Mouse (Mus musculus) limb, embryonic 11.5 days (tissue): ENCODE measurements around the gene Krt7. TPM values are rescaled to one million over a fixed set of nuclear protein-coding genes. Genes with fewer than 3 reads are reported as not detected.
A peak's percentile ranks its signal among the peaks of the same experiment; 100 is the strongest.

ENCODE experiments used
- ATAC-seq: fragments of 200-750 bp; cut with Nextera tagmentation; 2 replicates; pipeline ENCODE4 v1.8.0; 2017; ENCODE audit warnings: low read depth; ENCODE audit not compliant: insufficient number of reproducible peaks, low FRiP score, low TSS enrichment
- DNase-seq: peaks from one replicate; pipeline ENCODE4 v3.0.0-alpha.2; 2015; ENCODE audit warnings: low spot score
- H3K27ac ChIP-seq: fragments of 300-500 bp; sonication (generic); replicated peaks from 2 replicates; pipeline ENCODE4 v1.5.1; 2014; ENCODE audit warnings: low read depth, mild to moderate bottlenecking, low read length
- H3K27me3 ChIP-seq: fragments of 300-500 bp; sonication (generic); 2 replicates; pipeline ENCODE4 v1.6.1; 2014; ENCODE audit warnings: mild to moderate bottlenecking, low read length, mixed read lengths; ENCODE audit not compliant: control insufficient read depth, insufficient read depth
- H3K36me3 ChIP-seq: fragments of 300-500 bp; sonication (generic); 2 replicates; pipeline ENCODE4 v1.6.1; 2014; ENCODE audit warnings: mild to moderate bottlenecking, low read length, moderate library complexity, mixed read lengths; ENCODE audit not compliant: control insufficient read depth, insufficient read depth
- H3K4me1 ChIP-seq: fragments of 300-500 bp; sonication (generic); 2 replicates; pipeline ENCODE4 v1.6.1; 2014; ENCODE audit warnings: low read length, mixed read lengths; ENCODE audit not compliant: control insufficient read depth, insufficient read depth
- H3K4me2 ChIP-seq: fragments of 300-500 bp; sonication (generic); 2 replicates; pipeline ENCODE4 v1.6.1; 2014; ENCODE audit warnings: low read depth, mild to moderate bottlenecking, moderate library complexity; ENCODE audit not compliant: severe bottlenecking
- H3K4me3 ChIP-seq: fragments of 300-500 bp; sonication (generic); 2 replicates; pipeline ENCODE4 v1.5.1; 2014; ENCODE audit warnings: low read depth, low read length
- H3K9ac ChIP-seq: fragments of 300-500 bp; sonication (generic); 2 replicates; pipeline ENCODE4 v1.6.1; 2014; ENCODE audit warnings: mild to moderate bottlenecking, low read length
- H3K9me3 ChIP-seq: fragments of 300-500 bp; sonication (generic); 2 replicates; pipeline ENCODE4 v1.6.1; 2016; ENCODE audit warnings: low read length; ENCODE audit not compliant: control insufficient read depth
- WGBS: fragments of 180-500 bp; shearing (Covaris S2); extraction: QIAGEN DNeasy Blood & Tissue Kit; methylation state at CpG from one replicate; pipeline ENCODE4 v1.1.7; 2014; 5-methylcytosine and 5-hydroxymethylcytosine counted together
- polyA plus RNA-seq: library from polyadenylated mRNA; unstranded; fragments of >200 nt; fragmentation: Nextera tagmentation; extraction: Ambion mirVana; gene quantifications from 2 replicates; pipeline ENCODE4 v1.2.1, GENCODE M21; 2014

Krt7 gene
- polyA plus RNA-seq, 1 experiment from 2014 or later, result 15.2 TPM

GRCm38 (mm10) chr15:101458361-101458930 lies 47.6 kb downstream of the Krt7 start:
- Histone ChIP-seq H3K4me3 (no peak overlapping the region), H3K27ac (no peak overlapping the region), H3K4me2 (no peak overlapping the region), H3K9ac (no peak overlapping the region), H3K36me3 (no peaks in the 10 kb centered on the region), H3K4me1 (no peaks in the 10 kb centered on the region), H3K9me3 (0 out of 2 replicates have a peak, but pooled peaks cover 2% of the 10 kb centered on the region), H3K27me3 (no peaks in the 10 kb centered on the region)
- WGBS, result 84% methylated on average over 16 of the region's 16 CpGs
- no peak for DNase-seq
- ATAC-seq, result no peak

- 0 out of 2 replicates have a peak, but pooled peaks cover 2% of the 10 kb centered on the region for H3K9me3 ChIP-seq
- no peak overlapping the region for H3K9ac ChIP-seq
- no peaks in the 10 kb centered on the region for H3K36me3 ChIP-seq
- H3K27me3 ChIP-seq, result no peaks in the 10 kb centered on the region
- WGBS, result 79% methylated on average over 14 of the region's 14 CpGs
- no peak overlapping the region for H3K4me2 ChIP-seq
- no peak for ATAC-seq
- no peaks in the 10 kb centered on the region for H3K4me1 ChIP-seq
- H3K4me3 ChIP-seq, result no peak overlapping the region
- DNase-seq, result no peak
- no peak overlapping the region for H3K27ac ChIP-seq
Observed at GRCm38 (mm10) chr15:101459283-101459682, 48.4 kb downstream of the Krt7 start.

- Histone ChIP-seq H3K27me3 (no peaks in the 10 kb centered on the region), H3K9me3 (no peaks in the 10 kb centered on the region), H3K36me3 (no peaks in the 10 kb centered on the region), H3K4me3 (no peak within 1 kb of the TSS), H3K9ac (no peak within 1 kb of the TSS), H3K4me1 (no peaks in the 10 kb centered on the region), H3K27ac (no peak within 1 kb of the TSS), H3K4me2 (no peak within 1 kb of the TSS)
- 81% methylated on average over 13 of the region's 13 CpGs for WGBS
- DNase-seq, result no peak
- ATAC-seq, result no peak
Observed at GRCm38 (mm10) chr15:101463651-101464050, 52.8 kb downstream of the Krt7 start, which contains the start of gene Krt81. Krt81 (minus strand) TSS chr15:101463751.

GRCm38 (mm10) chr15:101469093-101469492 lies 58.2 kb downstream of the Krt7 start:
- H3K9ac ChIP-seq, result no peak overlapping the region
- H3K9me3 ChIP-seq, result no peaks in the 10 kb centered on the region
- no peaks in the 10 kb centered on the region for H3K27me3 ChIP-seq
- WGBS, result 79% methylated on average over 4 of the region's 4 CpGs
- no peaks in the 10 kb centered on the region for H3K36me3 ChIP-seq
- ATAC-seq, result no peak
- no peak overlapping the region for H3K4me3 ChIP-seq
- no peak overlapping the region for H3K4me2 ChIP-seq
- no peak for DNase-seq
- H3K27ac ChIP-seq, result no peak overlapping the region
- H3K4me1 ChIP-seq, result no peaks in the 10 kb centered on the region

GRCm38 (mm10) chr15:101472952-101473528 lies 62.2 kb downstream of the Krt7 start, which contains the start of gene Krt86:
Krt86 (plus strand) TSS chr15:101473478.
- H3K27ac ChIP-seq, result no peak within 1 kb of the TSS
- DNase-seq (peak; percentile 84), ATAC-seq (no peak)
- no peak within 1 kb of the TSS for H3K4me2 ChIP-seq
- no peaks in the 10 kb centered on the region for H3K9me3 ChIP-seq
- H3K4me1 ChIP-seq, result no peaks in the 10 kb centered on the region
- 20% methylated on average over 10 of the region's 10 CpGs for WGBS
- H3K4me3 ChIP-seq, result no peak within 1 kb of the TSS
- H3K27me3 ChIP-seq, result no peaks in the 10 kb centered on the region
- no peak within 1 kb of the TSS for H3K9ac ChIP-seq
- no peaks in the 10 kb centered on the region for H3K36me3 ChIP-seq

- Histone ChIP-seq H3K27me3 (peaks cover 4% of the 10 kb centered on the region; the same call in 1 of the 2 replicates), H3K4me3 (peak overlapping the region; percentile 16; the same call in 1 of the 2 replicates), H3K4me1 (0 out of 2 replicates have a peak, but pooled peaks cover 4% of the 10 kb centered on the region), H3K27ac (no peak overlapping the region), H3K9me3 (no peaks in the 10 kb centered on the region), H3K4me2 (peak overlapping the region; percentile 45), H3K36me3 (no peaks in the 10 kb centered on the region), H3K9ac (no peak overlapping the region)
- ATAC-seq, result no peak
- DNase-seq, result peak; percentile 76
- WGBS, result 12% methylated on average over 31 of the region's 31 CpGs
Observed at GRCm38 (mm10) chr15:101479007-101479665, 68.3 kb downstream of the Krt7 start.

GRCm38 (mm10) chr15:101479666-101480060 lies 68.8 kb downstream of the Krt7 start:
- H3K4me2 ChIP-seq, result peak overlapping the region; percentile 45
- H3K9me3 ChIP-seq, result no peaks in the 10 kb centered on the region
- no peak overlapping the region for H3K9ac ChIP-seq
- H3K4me1 ChIP-seq, result 0 out of 2 replicates have a peak, but pooled peaks cover 4% of the 10 kb centered on the region
- 37% methylated on average over 11 of the region's 11 CpGs for WGBS
- H3K27ac ChIP-seq, result no peak overlapping the region
- H3K4me3 ChIP-seq, result 0 out of 2 replicates have a peak overlapping the region, but pooled peaks have one; percentile 16
- H3K27me3 ChIP-seq, result peaks cover 4% of the 10 kb centered on the region; the same call in 1 of the 2 replicates
- ATAC-seq, result no peak
- H3K36me3 ChIP-seq, result no peaks in the 10 kb centered on the region
- no peak for DNase-seq
